Mouse (Mus musculus): ENCODE results near the gene Olfr878. TPM values are rescaled to one million over a fixed set of nuclear protein-coding genes. Genes with fewer than 3 reads are reported as not detected.

Olfr878 gene
- polyA plus RNA-seq, 1 experiment from 2014 or later: not detected

DNA sequence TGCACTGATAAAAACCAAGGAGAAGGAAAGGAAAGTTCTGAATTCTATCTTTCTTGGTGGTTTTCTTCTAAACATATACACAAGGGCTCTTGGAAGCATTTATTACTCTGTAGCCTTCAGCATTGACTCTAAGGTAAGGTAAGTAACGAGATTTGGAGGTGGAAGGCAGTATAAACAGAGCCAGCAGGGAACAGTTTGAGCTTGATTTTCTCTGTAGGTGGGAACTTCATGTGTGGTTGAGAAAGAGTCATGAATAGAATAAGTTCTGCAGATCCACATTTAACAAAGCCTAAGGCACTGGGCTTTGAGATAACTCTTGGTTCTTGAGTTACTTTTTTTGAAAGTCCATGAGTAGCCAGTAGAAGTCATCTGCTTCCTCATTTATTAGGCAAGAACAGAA is 378 bp downstream of the Olfr878 start:
- H3K9ac ChIP-seq (replicated peaks; ENCODE audit: low read depth): no peak overlapping the region
- H3K27ac ChIP-seq (ENCODE audit: low read length): no peak overlapping the region
- DNase-seq (ENCODE audit: low spot score) (no peak), ATAC-seq (no peak)
- no peak overlapping the region for H3K4me3 ChIP-seq (ENCODE audit: low read depth, low read length)
- H3K9me3 ChIP-seq (ENCODE audit: low read length): no peaks in the 10 kb centered on the region
- H3K36me3 ChIP-seq (ENCODE audit: insufficient read depth, low read length): no peaks in the 10 kb centered on the region
- WGBS: 33% methylated on average over 1 of the region's 1 CpGs
- no peaks in the 10 kb centered on the region for H3K4me1 ChIP-seq (ENCODE audit: insufficient read depth, low read depth, low read length)
- TF ChIP-seq EP300 (IDR thresholded peaks at IDR 0.05) (no peak), CTCF (IDR thresholded peaks at IDR 0.05) (no peak)
- H3K27me3 ChIP-seq (replicated peaks; ENCODE audit: insufficient read depth, low read length): no peaks in the 10 kb centered on the region
- no peak overlapping the region for H3K4me2 ChIP-seq (replicated peaks; ENCODE audit: low read depth, low read length)

DNA sequence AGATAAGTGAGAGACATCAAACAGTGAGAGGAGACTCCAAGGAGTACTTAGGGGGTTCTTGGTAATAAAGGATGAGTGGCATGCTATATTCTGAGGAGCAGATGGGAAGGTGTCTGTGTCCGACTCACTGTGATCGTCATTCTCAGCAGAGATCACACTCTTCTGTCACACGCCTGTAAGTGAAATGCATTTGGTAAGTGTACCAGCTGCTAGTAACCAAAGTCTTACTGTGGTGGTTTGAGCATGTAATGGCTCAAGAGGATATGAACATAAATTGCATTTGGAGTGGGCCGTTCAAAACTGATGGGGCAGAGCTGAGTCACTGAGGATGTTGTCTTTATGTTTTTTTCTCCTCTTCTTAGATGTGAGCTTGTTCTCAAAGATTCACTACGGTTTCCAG is 6.6 kb downstream of the Olfr878 start:
- no peak overlapping the region for H3K4me2 ChIP-seq (replicated peaks; ENCODE audit: low read depth, low read length)
- ATAC-seq (no peak), DNase-seq (ENCODE audit: low spot score) (no peak)
- H3K27ac ChIP-seq (ENCODE audit: low read length): no peak overlapping the region
- no peaks in the 10 kb centered on the region for H3K36me3 ChIP-seq (ENCODE audit: insufficient read depth, low read length)
- no peaks in the 10 kb centered on the region for H3K9me3 ChIP-seq (ENCODE audit: low read length)
- no peaks in the 10 kb centered on the region for H3K27me3 ChIP-seq (replicated peaks; ENCODE audit: insufficient read depth, low read length)
- H3K9ac ChIP-seq (replicated peaks; ENCODE audit: low read depth): no peak overlapping the region
- WGBS: 68% methylated on average over 5 of the region's 5 CpGs
- TF ChIP-seq EP300 (IDR thresholded peaks at IDR 0.05): no peak
- TF ChIP-seq CTCF (IDR thresholded peaks at IDR 0.05): no peak
- no peak overlapping the region for H3K4me3 ChIP-seq (ENCODE audit: low read depth, low read length)
- H3K4me1 ChIP-seq (ENCODE audit: insufficient read depth, low read depth, low read length): no peaks in the 10 kb centered on the region

DNA sequence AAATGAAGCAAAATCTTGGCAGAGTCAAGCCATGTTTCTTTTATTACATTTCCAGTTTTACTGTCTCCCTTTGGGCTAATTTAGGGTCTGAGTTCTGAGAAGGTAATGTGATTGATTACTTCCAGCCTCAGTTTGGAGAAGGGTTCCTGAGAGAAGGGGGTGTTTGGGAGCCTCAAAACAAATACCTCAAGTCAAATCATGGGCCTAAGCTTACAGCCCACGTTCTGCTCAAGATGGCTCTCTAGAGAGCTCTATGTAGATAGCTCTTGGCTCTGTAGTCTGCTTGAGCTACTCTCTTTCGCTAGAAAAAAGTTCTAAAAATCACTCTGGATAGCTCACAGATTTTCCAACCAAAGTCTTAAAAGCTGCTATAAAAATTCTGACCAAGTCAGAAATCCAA is 7.8 kb downstream of the Olfr878 start:
- TF ChIP-seq CTCF (IDR thresholded peaks at IDR 0.05): no peak
- WGBS: 52% methylated on average over 2 of the region's 2 CpGs

DNA sequence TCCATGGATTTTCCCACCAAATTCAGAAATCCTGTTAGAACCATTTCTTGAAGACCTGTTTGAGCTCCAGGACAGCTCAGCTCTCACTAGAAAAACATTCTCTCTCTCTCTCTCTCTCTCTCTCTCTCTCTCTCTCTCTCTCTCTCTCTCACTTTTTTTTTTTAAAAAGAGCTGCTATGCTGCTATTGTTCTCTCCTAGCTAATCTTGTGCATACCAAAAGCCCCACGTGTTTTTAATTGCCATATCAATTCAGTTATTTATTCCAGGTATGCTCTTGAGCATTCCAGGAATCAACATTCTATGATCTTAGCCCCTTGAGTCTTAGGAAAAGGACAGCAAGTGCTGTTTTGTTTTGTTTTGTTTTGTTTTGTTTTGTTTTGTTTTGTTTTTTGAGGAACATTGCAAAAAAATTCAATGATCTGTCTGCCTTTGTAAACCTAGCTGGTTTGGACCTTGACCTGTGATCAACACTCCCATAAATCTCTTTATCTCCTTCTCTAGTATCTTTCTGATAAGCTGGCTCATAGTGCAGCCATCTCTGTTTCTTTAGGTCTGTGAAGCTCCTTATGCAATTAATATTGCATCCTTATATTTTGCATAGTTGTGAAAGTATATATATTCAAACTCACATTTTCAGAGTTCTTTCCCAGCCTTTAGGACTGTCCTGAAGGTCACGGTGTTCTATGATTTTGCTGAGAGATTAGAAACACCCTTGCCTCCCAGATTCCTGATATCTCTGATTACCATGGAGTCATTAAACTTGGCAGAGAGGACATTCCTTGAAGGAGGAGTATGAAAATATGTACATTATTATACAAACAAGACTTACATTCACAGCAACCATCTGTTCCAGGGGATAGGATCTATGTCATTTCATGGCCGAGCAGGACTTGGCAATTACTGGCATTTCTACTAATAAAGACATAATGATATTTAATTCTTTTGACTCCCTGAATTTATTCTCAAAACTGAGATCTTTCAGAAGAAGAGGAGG is 8.7 kb downstream of the Olfr878 start:
- no peak overlapping the region for H3K9ac ChIP-seq (replicated peaks; ENCODE audit: low read depth)
- no peak for TF ChIP-seq EP300 (IDR thresholded peaks at IDR 0.05)
- no peak for TF ChIP-seq CTCF (IDR thresholded peaks at IDR 0.05)
- no peak for DNase-seq (ENCODE audit: low spot score)

More for the DNA sequence above, 7.8 kb downstream of the Olfr878 start:
- no peaks in the 10 kb centered on the region for H3K27me3 ChIP-seq (replicated peaks; ENCODE audit: insufficient read depth, low read length)
- no peaks in the 10 kb centered on the region for H3K36me3 ChIP-seq (ENCODE audit: insufficient read depth, low read length)
- no peak for DNase-seq (ENCODE audit: low spot score)
- H3K9ac ChIP-seq (replicated peaks; ENCODE audit: low read depth): no peak overlapping the region
- no peaks in the 10 kb centered on the region for H3K4me1 ChIP-seq (ENCODE audit: insufficient read depth, low read depth, low read length)
- no peaks in the 10 kb centered on the region for H3K9me3 ChIP-seq (ENCODE audit: low read length)
- no peak for ATAC-seq
- H3K27ac ChIP-seq (ENCODE audit: low read length): no peak overlapping the region
- no peak overlapping the region for H3K4me3 ChIP-seq (ENCODE audit: low read depth, low read length)
- H3K4me2 ChIP-seq (replicated peaks; ENCODE audit: low read depth, low read length): no peak overlapping the region

DNA sequence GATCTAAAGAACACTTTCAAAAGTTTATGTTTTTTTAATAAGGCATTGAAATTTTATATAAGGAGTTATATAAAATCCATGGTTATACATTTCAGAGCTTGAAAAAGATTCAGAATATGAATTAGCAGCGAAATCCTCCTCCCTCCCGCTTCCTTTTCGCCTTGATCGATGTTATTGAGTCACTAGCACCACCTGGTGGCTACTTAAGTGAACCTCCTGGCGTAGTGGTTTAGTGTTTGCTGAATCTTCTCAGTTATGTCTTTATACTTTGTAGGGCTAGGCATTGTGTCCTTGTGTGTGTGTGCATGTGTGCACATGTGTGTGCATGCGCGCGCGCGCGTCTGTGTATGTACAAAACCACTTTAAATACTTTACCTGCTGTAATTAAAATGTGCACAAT is 14.9 kb downstream of the Olfr878 start:
- no peaks in the 10 kb centered on the region for H3K36me3 ChIP-seq (ENCODE audit: insufficient read depth, low read length)
- DNase-seq (ENCODE audit: low spot score) (peak; percentile 80), ATAC-seq (no peak)

More for the DNA sequence above, 8.7 kb downstream of the Olfr878 start:
- Histone ChIP-seq H3K36me3 (ENCODE audit: insufficient read depth, low read length) (no peaks in the 10 kb centered on the region), H3K4me3 (ENCODE audit: low read depth, low read length) (no peak overlapping the region), H3K27ac (ENCODE audit: low read length) (no peak overlapping the region), H3K4me2 (replicated peaks; ENCODE audit: low read depth, low read length) (no peak overlapping the region), H3K27me3 (replicated peaks; ENCODE audit: insufficient read depth, low read length) (no peaks in the 10 kb centered on the region), H3K9me3 (ENCODE audit: low read length) (no peaks in the 10 kb centered on the region), H3K4me1 (ENCODE audit: insufficient read depth, low read depth, low read length) (no peaks in the 10 kb centered on the region)
- no peak for ATAC-seq
- WGBS: 49% methylated on average over 3 of the region's 3 CpGs

DNA sequence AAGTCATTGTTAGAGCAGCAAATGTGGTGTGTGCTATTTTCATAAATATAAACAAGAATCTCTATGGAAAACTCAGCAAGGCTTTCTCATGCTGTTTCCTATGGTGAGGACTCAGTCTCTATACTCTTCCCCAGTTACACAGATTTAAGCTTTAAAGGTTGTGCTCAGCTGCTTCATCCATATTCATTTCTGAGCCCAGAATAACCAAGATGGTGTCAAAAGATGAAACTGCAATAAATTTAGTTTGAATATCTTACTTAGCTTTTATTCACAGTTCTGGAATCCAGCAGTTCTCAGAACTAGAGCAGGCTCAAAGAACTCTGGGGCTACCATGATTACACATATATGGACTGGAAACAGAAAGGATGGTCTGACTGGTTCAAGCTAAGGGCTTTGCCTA is 16.5 kb downstream of the Olfr878 start:
- Histone ChIP-seq H3K27ac (ENCODE audit: low read length) (no peak overlapping the region), H3K4me2 (replicated peaks; ENCODE audit: low read depth, low read length) (no peak overlapping the region), H3K9ac (replicated peaks; ENCODE audit: low read depth) (no peak overlapping the region), H3K4me3 (ENCODE audit: low read depth, low read length) (no peak overlapping the region), H3K27me3 (replicated peaks; ENCODE audit: insufficient read depth, low read length) (no peaks in the 10 kb centered on the region), H3K4me1 (ENCODE audit: insufficient read depth, low read depth, low read length) (no peaks in the 10 kb centered on the region), H3K36me3 (ENCODE audit: insufficient read depth, low read length) (no peaks in the 10 kb centered on the region), H3K9me3 (ENCODE audit: low read length) (no peaks in the 10 kb centered on the region)
- no peak for TF ChIP-seq EP300 (IDR thresholded peaks at IDR 0.05)
- no peak for TF ChIP-seq CTCF (IDR thresholded peaks at IDR 0.05)
- ATAC-seq (no peak), DNase-seq (ENCODE audit: low spot score) (no peak)

More for the DNA sequence above, 14.9 kb downstream of the Olfr878 start:
- Histone ChIP-seq H3K9ac (replicated peaks; ENCODE audit: low read depth) (no peak overlapping the region), H3K4me2 (replicated peaks; ENCODE audit: low read depth, low read length) (no peak overlapping the region), H3K27me3 (replicated peaks; ENCODE audit: insufficient read depth, low read length) (no peaks in the 10 kb centered on the region), H3K27ac (ENCODE audit: low read length) (no peak overlapping the region), H3K4me1 (ENCODE audit: insufficient read depth, low read depth, low read length) (no peaks in the 10 kb centered on the region), H3K9me3 (ENCODE audit: low read length) (no peaks in the 10 kb centered on the region), H3K4me3 (ENCODE audit: low read depth, low read length) (no peak overlapping the region)
- TF ChIP-seq EP300 (IDR thresholded peaks at IDR 0.05) (no peak), CTCF (IDR thresholded peaks at IDR 0.05) (peak; percentile 84)
- 13% methylated on average over 11 of the region's 11 CpGs for WGBS
